Mouse (Mus musculus) midbrain, postnatal 0 days (tissue): ENCODE data around the gene Ptprn2. TPM values are rescaled to one million over a fixed set of nuclear protein-coding genes. Genes with fewer than 3 reads are reported as not detected.
"Not testable (repeated sequence)": the region's sequence is repeated elsewhere in the genome, so short reads cannot be mapped to it uniquely, and the experiment has no call there.

ENCODE experiments used
- ATAC-seq: fragments of 200-750 bp; cut with Nextera tagmentation; 2 replicates; pipeline ENCODE4 v1.8.0; 2017; ENCODE audit warnings: moderate number of reproducible peaks, mild to moderate bottlenecking, moderate TSS enrichment, moderate library complexity; ENCODE audit not compliant: low FRiP score
- DNase-seq: peaks from one replicate; pipeline ENCODE4 v3.0.0-alpha.2; 2015; ENCODE audit warnings: low spot score
- H3K27ac ChIP-seq: fragments of 300-500 bp; sonication (generic); 2 replicates; pipeline ENCODE4 v1.5.1; 2014; ENCODE audit warnings: low read depth, mild to moderate bottlenecking, low read length, mixed read lengths
- H3K27me3 ChIP-seq: fragments of 300-500 bp; sonication (generic); 2 replicates; pipeline ENCODE4 v1.6.1; 2014; ENCODE audit warnings: low read length, control low read depth, mixed read lengths; ENCODE audit not compliant: insufficient read depth
- H3K36me3 ChIP-seq: fragments of 300-500 bp; sonication (generic); 2 replicates; pipeline ENCODE4 v1.6.1; 2014; ENCODE audit warnings: low read length, control low read depth, mixed read lengths; ENCODE audit not compliant: insufficient read depth
- H3K4me1 ChIP-seq: fragments of 300-500 bp; sonication (generic); 2 replicates; pipeline ENCODE4 v1.6.1; 2014; ENCODE audit warnings: mild to moderate bottlenecking, control low read depth, antibody characterized with exemption, low read length, mixed read lengths; ENCODE audit not compliant: insufficient read depth
- H3K4me2 ChIP-seq: fragments of 300-500 bp; sonication (generic); 2 replicates; pipeline ENCODE4 v1.6.1; 2014; ENCODE audit warnings: low read depth, mild to moderate bottlenecking, low read length, mixed read lengths; ENCODE audit not compliant: poor library complexity, severe bottlenecking
- H3K4me3 ChIP-seq: fragments of 300-500 bp; sonication (generic); 2 replicates; pipeline ENCODE4 v1.5.1; 2014; ENCODE audit warnings: low read depth, mild to moderate bottlenecking, low read length, moderate library complexity
- H3K9ac ChIP-seq: fragments of 300-500 bp; sonication (generic); replicated peaks from 2 replicates; pipeline ENCODE4 v1.6.1; 2014; ENCODE audit warnings: mild to moderate bottlenecking, low read length, moderate library complexity, mixed read lengths; ENCODE audit not compliant: poor library complexity, severe bottlenecking
- H3K9me3 ChIP-seq: fragments of 300-500 bp; sonication (generic); 2 replicates; pipeline ENCODE4 v1.6.1; 2016; ENCODE audit warnings: low read length, control low read depth
- CTCF ChIP-seq: IDR thresholded peaks from 2 replicates; pipeline ENCODE4 v1.5.1; 2016; ENCODE audit warnings: antibody characterized with exemption, mild to moderate bottlenecking
- WGBS: fragments of 180-500 bp; shearing (Covaris S2); extraction: QIAGEN DNeasy Blood & Tissue Kit; methylation state at CpG from one replicate; pipeline ENCODE4 v1.1.7; 2014; 5-methylcytosine and 5-hydroxymethylcytosine counted together
- polyA plus RNA-seq: library from polyadenylated mRNA; unstranded; fragments of >200 nt; fragmentation: Nextera tagmentation; extraction: Ambion mirVana; gene quantifications from 2 replicates; pipeline ENCODE4 v1.2.1, GENCODE M21; 2015
- total RNA-seq: library from RNA; depleted of rRNA; stranded (reverse); fragments of >200 nt; gene quantifications from 2 replicates; pipeline ENCODE4 v1.2.3, GENCODE M21; 2014

Ptprn2 gene
- total and polyA plus RNA-seq, 2 experiments from 2014 or later = 22.2 to 110 TPM

DNA sequence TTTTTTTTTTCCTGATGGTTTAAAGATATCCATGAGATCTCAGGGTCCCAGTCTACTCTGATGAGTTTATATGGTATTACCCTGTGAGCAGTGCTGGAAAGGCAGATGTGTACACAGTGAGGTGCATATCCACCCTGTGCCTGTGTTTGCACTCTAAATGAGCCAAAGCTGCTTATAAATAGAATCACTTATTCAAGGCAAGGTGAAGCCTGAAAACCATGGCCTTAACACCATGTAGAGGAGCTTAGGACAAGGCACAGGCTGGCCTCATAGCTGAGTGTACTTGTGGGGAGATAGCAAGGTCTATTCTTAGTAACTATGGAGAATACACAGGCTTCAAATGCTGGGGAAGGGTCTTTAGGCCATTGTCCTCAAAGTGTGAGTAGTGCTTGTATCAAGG lies 13.1 kb downstream of the Ptprn2 start:
- H3K9me3 ChIP-seq = no peaks in the 10 kb centered on the region
- no peak overlapping the region for H3K9ac ChIP-seq
- no peak for DNase-seq
- no peak overlapping the region for H3K27ac ChIP-seq
- no peaks in the 10 kb centered on the region for H3K27me3 ChIP-seq
- H3K4me3 ChIP-seq = no peak overlapping the region
- ATAC-seq = no peak
- no peaks in the 10 kb centered on the region for H3K36me3 ChIP-seq
- no peaks in the 10 kb centered on the region for H3K4me1 ChIP-seq
- no peak for TF ChIP-seq CTCF
- no peak overlapping the region for H3K4me2 ChIP-seq

DNA sequence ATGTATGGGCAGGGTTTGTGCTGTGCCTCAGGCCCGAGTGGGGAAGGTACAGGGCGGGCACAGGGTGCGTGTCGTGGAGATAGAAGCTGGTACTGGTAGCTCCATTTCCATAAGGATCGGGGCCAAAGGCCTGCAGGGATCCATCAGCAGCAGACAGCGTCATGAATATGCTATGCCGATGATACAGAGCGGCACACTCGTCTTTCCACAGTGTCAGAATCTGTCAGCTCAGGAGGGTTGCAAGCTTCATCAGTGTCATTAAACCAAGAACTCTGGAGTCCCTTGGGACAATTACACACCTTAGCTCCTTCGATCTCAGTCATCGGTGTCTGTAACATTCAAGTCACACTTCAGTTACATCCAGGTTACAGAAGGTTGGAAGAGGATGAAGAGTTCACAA lies 15.1 kb downstream of the Ptprn2 start:
- Histone ChIP-seq H3K4me1 (no peaks in the 10 kb centered on the region), H3K9me3 (no peaks in the 10 kb centered on the region), H3K4me3 (no peak overlapping the region), H3K27ac (no peak overlapping the region), H3K36me3 (no peaks in the 10 kb centered on the region), H3K9ac (no peak overlapping the region), H3K4me2 (no peak overlapping the region), H3K27me3 (no peaks in the 10 kb centered on the region)
- no peak for TF ChIP-seq CTCF
- WGBS = 72% methylated on average over 11 of the region's 11 CpGs
- DNase-seq (no peak), ATAC-seq (no peak)

DNA sequence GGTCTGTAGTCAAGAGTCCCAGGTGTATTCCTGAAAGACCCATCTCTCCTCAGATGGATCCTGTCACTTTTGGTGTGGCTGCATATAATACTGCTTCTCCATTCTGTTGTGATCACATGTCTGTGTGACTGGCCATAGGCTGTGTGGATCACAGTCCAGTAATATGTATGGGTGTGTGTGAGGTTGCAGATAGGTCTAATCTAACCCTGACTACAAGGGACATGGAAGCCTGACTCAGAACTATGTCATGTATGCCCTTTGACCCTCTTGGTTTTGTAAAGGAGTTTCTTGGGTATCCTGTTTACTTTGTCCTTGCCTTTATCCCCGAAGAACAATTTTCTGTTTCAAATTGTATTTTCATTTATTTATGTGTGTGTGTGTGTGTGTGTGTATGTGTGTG lies 27.0 kb downstream of the Ptprn2 start:
- H3K4me1 ChIP-seq = no peaks in the 10 kb centered on the region
- no peaks in the 10 kb centered on the region for H3K9me3 ChIP-seq
- H3K9ac ChIP-seq = no peak overlapping the region
- H3K4me2 ChIP-seq = no peak overlapping the region
- no peak overlapping the region for H3K27ac ChIP-seq
- WGBS = 89% methylated on average over 1 of the region's 1 CpGs
- no peak for TF ChIP-seq CTCF
- H3K4me3 ChIP-seq = no peak overlapping the region
- no peaks in the 10 kb centered on the region for H3K36me3 ChIP-seq
- no peaks in the 10 kb centered on the region for H3K27me3 ChIP-seq
- DNase-seq (no peak), ATAC-seq (no peak)

DNA sequence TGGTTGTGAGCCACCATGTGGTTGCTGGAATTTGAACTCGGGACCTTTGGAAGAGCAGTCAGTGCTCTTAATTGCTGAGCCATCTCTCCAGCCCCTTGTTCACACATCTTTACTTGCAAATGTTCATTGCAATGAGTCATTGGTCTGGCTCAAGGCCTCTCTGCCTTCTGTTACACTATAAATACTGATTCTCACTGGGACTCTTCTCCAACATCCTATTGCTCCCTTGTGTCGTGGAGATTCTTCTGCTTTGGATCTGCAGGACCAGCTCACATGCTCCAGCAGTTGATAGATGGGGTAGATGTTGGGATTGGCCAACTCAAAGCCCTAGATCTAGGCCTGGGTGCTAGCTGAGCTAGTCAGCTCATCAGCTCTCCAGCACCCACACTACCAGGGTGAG lies 28.3 kb downstream of the Ptprn2 start:
- not testable (repeated sequence) for H3K36me3 ChIP-seq, H3K4me1 ChIP-seq, H3K4me2 ChIP-seq, H3K9ac ChIP-seq, H3K9me3 ChIP-seq, H3K27ac ChIP-seq, DNase-seq, H3K4me3 ChIP-seq, ATAC-seq, H3K27me3 ChIP-seq
- 75% methylated on average over 2 of the region's 2 CpGs for WGBS

DNA sequence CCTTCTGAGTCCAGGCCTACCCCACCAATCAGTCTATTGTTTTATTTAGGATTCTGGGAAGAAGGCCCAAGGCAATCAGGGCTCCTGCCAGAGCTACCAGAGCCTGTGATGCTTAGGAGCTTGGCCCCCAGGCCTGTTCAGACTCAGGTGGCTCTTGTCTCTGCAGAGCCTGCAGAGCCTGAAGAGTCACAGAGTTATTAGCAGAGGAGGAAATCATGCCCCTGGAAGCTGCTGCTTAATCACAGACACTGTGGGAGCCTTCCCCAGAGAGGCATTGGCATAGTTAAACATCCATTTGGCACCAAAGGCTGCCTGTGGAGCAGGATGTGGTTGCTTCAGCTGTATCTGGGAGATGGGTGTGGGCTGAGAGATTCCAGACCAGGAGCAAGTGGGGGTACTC lies 30.3 kb downstream of the Ptprn2 start:
- Histone ChIP-seq H3K27me3 (no peaks in the 10 kb centered on the region), H3K4me2 (no peak overlapping the region), H3K4me1 (no peaks in the 10 kb centered on the region), H3K9me3 (no peaks in the 10 kb centered on the region), H3K27ac (no peak overlapping the region), H3K9ac (no peak overlapping the region), H3K36me3 (no peaks in the 10 kb centered on the region), H3K4me3 (no peak overlapping the region)
- ATAC-seq = no peak
- peak; percentile 24 for DNase-seq
- no peak for TF ChIP-seq CTCF

DNA sequence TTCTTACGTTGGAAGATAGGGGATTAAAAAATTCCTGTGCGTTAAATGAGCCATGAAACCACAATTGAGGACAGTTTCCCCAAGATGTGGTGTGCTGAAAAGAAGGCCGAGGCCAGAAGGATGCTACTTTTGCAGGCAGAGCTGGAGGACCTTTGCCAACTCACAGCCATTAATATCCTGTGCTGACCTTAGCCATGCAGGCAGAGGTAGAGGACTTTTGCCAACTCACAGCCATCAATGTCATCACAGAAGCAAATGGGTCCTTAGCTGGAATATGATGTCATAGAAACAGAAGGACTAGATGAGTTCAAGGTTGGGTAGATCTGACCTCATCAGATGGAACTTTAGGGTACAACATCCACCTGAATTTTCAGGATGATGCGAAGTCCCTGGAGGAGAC lies 43.3 kb downstream of the Ptprn2 start:
- 76% methylated on average over 4 of the region's 4 CpGs for WGBS
- ATAC-seq = no peak

DNA sequence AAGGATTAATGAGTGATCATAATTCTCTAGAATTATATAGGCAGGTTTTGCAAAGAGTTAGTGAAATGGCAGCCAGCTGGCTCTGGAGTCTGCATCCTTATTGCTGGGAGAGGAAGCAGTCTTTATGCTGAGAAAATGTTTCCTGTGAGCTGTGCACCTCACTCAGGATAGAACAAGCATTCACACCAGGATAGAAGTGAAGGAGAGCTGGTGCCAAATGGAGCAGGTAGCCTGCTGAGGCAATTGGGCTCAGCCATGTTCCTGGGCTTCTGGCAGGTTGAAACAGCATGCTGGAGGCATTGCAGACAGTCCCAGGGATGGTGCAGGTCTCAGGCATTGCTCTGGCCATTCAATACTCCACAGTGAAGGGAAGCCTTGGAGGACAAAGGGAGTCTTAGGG lies 47.8 kb downstream of the Ptprn2 start:
- ATAC-seq = no peak
- H3K27me3 ChIP-seq = no peaks in the 10 kb centered on the region
- H3K9me3 ChIP-seq = no peaks in the 10 kb centered on the region
- no peaks in the 10 kb centered on the region for H3K4me1 ChIP-seq
- DNase-seq = no peak
- H3K4me3 ChIP-seq = no peak overlapping the region
- H3K9ac ChIP-seq = no peak overlapping the region
- no peak for TF ChIP-seq CTCF
- H3K27ac ChIP-seq = no peak overlapping the region
- no peak overlapping the region for H3K4me2 ChIP-seq
- H3K36me3 ChIP-seq = peaks cover 4% of the 10 kb centered on the region; the same call in 1 of the 2 replicates

More for the DNA sequence above, 43.3 kb downstream of the Ptprn2 start:
- Histone ChIP-seq H3K27me3 (no peaks in the 10 kb centered on the region), H3K27ac (no peak overlapping the region), H3K9ac (no peak overlapping the region), H3K4me1 (no peaks in the 10 kb centered on the region), H3K4me3 (no peak overlapping the region), H3K36me3 (no peaks in the 10 kb centered on the region), H3K4me2 (no peak overlapping the region), H3K9me3 (no peaks in the 10 kb centered on the region)
- DNase-seq = no peak
- TF ChIP-seq CTCF = no peak
